Comparison of ENCODE assay signal across 8 mouse cellular contexts in the genomic region with DNA sequence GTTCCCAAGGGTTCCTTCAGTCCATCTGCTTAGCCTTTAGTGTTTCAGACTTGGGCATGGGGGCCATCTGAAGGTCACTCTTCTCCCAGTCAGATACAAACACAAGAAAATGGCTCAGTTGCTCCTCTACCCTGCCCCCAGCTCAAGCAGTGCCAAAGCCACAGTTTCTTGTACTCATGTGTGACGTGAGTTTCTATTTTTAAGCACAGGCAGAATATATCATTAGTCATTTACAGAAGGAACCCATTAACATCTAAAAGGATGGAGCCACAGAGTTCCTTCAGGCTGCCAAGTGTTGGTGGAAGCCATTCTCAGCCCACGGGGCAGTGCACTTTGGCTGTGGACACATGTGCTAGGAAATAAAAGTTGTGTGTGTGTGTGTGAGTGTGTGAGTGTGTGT.
DNase-seq lines count a peak whose midpoint lies in the region; ATAC-seq lines count a peak whose summit lies in the region.

No protein-coding gene starts in this region.

- H3K9ac ChIP-seq in limb, embryonic 13.5 days, result no peak overlapping the region
- no peak overlapping the region for H3K9ac ChIP-seq in kidney, embryonic 16.5 days (replicated peaks; ENCODE audit: low read length)

- no peak overlapping the region for H3K27ac ChIP-seq in limb, embryonic 13.5 days
- no peak overlapping the region for H3K27ac ChIP-seq in limb, embryonic 10.5 days
- H3K27ac ChIP-seq in brown adipose tissue, adult 24 weeks (replicated peaks; ENCODE audit: low read depth, low read length), result peak overlapping the region; percentile 72
- peak overlapping the region; percentile 76 for H3K27ac ChIP-seq in kidney, embryonic 16.5 days (ENCODE audit: low read length)

- peak; percentile 73; the same call in 1 of the 2 replicates for ATAC-seq in limb, embryonic 13.5 days (ENCODE audit: low FRiP score, low read depth)
- peak; percentile 93 for ATAC-seq in kidney, embryonic 16.5 days (ENCODE audit: low FRiP score, low TSS enrichment)

- no peak for DNase-seq in limb, embryonic 10.5 days (ENCODE audit: low spot score)
- peak; percentile 65 for DNase-seq in heart, adult 8-10 months (ENCODE audit: low spot score)
- DNase-seq in skeletal muscle tissue, adult 2 months (ENCODE audit: low read depth, low spot score), result peak; percentile 75
- no peak for DNase-seq in urinary bladder, adult 2 months (ENCODE audit: low spot score)
- no peak for DNase-seq in cerebellum, adult 9-10 months

- WGBS in limb, embryonic 13.5 days, result 20% methylated on average over 2 of the region's 2 CpGs
- WGBS in limb, embryonic 10.5 days, result 44% methylated on average over 2 of the region's 2 CpGs
- WGBS in kidney, embryonic 16.5 days, result 38% methylated on average over 2 of the region's 2 CpGs

- no peak overlapping the region for H3K4me3 ChIP-seq in limb, embryonic 13.5 days
- H3K4me3 ChIP-seq in limb, embryonic 10.5 days, result no peak overlapping the region
- H3K4me3 ChIP-seq in brown adipose tissue, adult 24 weeks (ENCODE audit: insufficient read depth, low read depth, low read length), result no peak overlapping the region
- no peak overlapping the region for H3K4me3 ChIP-seq in kidney, embryonic 16.5 days (ENCODE audit: low read length)

- peaks cover 5% of the 10 kb centered on the region for H3K9me3 ChIP-seq in limb, embryonic 13.5 days
- H3K9me3 ChIP-seq in limb, embryonic 10.5 days (replicated peaks), result no peaks in the 10 kb centered on the region; the same call in 1 of the 2 replicates
- peaks cover 4% of the 10 kb centered on the region for H3K9me3 ChIP-seq in kidney, embryonic 16.5 days (ENCODE audit: low read length)

- peaks cover 22% of the 10 kb centered on the region for H3K4me1 ChIP-seq in limb, embryonic 13.5 days
- peaks cover 16% of the 10 kb centered on the region for H3K4me1 ChIP-seq in limb, embryonic 10.5 days
- H3K4me1 ChIP-seq in brown adipose tissue, adult 24 weeks (ENCODE audit: control insufficient read depth, insufficient read depth, insufficient read length, low read length), result peaks cover 9% of the 10 kb centered on the region
- H3K4me1 ChIP-seq in kidney, embryonic 16.5 days (ENCODE audit: insufficient read depth, low read length), result peaks cover 12% of the 10 kb centered on the region

- no peaks in the 10 kb centered on the region for H3K27me3 ChIP-seq in limb, embryonic 13.5 days
- no peaks in the 10 kb centered on the region for H3K27me3 ChIP-seq in limb, embryonic 10.5 days (ENCODE audit: low read depth, poor library complexity, severe bottlenecking)
- no peaks in the 10 kb centered on the region for H3K27me3 ChIP-seq in kidney, embryonic 16.5 days (ENCODE audit: insufficient read depth, low read length)

- no peak overlapping the region for H3K4me2 ChIP-seq in limb, embryonic 13.5 days (replicated peaks)
- no peak overlapping the region for H3K4me2 ChIP-seq in kidney, embryonic 16.5 days (replicated peaks; ENCODE audit: low read depth, low read length)

- H3K36me3 ChIP-seq in limb, embryonic 13.5 days, result peaks cover 7% of the 10 kb centered on the region
- H3K36me3 ChIP-seq in limb, embryonic 10.5 days, result peaks cover 5% of the 10 kb centered on the region
- H3K36me3 ChIP-seq in kidney, embryonic 16.5 days (ENCODE audit: insufficient read depth, low read length), result peaks cover 5% of the 10 kb centered on the region

Comparison
In these comparisons a context has a peak if more than half of its experiments do, and no peak if none do; other contexts are left out.
1. H3K27ac ChIP-seq: peak in brown adipose tissue, adult 24 weeks (single experiment) and kidney, embryonic 16.5 days (single experiment); none in limb, embryonic 13.5 days (single experiment) and limb, embryonic 10.5 days (single experiment).
2. DNase-seq: peak in heart, adult 8-10 months (single experiment) and skeletal muscle tissue, adult 2 months (single experiment); none in limb, embryonic 10.5 days (single experiment), urinary bladder, adult 2 months (single experiment) and cerebellum, adult 9-10 months (single experiment).